Mouse (Mus musculus): ENCODE measurements around the gene Cyp26b1.
A peak's percentile ranks its signal among the peaks of the same experiment; 100 is the strongest.

The Cyp26b1 gene

DNA sequence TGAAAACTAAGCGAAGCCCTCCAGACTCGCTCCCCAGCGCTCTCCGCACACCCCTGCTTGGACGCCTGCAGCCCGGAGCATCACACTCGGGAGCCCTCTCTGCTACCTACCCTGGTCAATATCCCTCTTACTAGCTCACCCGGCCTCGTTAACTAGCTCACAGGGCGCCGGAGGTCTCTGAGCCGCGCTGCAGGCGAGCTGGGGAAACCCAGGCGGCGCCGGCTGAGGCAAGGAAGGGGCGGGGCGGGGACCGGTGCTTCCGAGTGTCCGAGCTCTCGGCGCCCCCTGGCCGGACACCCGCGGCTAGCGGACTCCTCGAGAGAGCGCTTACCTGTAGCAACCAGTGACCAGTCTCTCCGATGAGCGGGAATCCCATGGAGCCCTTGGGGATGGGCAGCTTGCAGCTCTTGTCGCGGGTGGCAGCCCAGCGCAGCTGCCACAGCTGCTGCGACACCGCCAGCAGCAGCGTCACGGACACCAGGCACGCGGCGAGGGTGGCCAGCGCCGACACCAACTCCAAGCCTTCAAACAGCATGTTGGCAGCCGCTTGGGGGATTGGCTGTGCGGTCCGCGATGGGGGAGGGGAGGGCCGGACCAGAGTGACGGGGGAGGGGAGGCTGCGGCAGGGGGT lies 6.1 kb downstream of the Cyp26b1 start:
- DNase-seq: no peak

DNA sequence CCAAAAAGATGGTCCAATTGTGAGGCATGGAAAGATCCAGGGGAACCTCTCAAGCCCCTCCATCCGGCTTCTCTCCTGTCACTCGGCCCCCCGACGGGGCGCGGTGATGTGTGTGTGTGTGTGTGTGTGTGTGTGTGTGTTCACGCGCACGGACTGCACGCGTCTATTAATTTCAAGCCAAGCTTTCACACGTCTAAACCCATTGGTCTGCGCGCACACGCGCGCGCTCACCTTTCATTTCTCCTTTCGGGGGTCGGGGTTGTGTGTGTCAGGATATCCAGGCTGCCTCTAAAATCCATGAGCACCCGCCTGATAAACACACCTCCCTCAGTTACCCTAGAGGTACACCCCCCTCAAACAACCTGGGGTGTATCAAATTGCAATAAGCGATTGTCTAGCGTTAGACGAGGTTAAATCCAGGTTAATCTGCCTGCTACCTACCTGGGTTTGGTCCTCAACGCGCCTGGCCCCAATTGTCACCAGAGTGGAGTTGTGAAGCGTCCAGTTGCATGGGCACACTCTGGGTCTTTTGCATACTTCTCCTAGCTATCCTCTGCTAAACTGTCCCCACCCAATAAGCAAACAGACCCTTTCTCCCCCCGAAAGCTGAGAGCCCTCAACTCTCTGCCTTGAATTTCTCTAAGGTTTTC lies 7.0 kb downstream of the Cyp26b1 start:
- DNase-seq: no peak

DNA sequence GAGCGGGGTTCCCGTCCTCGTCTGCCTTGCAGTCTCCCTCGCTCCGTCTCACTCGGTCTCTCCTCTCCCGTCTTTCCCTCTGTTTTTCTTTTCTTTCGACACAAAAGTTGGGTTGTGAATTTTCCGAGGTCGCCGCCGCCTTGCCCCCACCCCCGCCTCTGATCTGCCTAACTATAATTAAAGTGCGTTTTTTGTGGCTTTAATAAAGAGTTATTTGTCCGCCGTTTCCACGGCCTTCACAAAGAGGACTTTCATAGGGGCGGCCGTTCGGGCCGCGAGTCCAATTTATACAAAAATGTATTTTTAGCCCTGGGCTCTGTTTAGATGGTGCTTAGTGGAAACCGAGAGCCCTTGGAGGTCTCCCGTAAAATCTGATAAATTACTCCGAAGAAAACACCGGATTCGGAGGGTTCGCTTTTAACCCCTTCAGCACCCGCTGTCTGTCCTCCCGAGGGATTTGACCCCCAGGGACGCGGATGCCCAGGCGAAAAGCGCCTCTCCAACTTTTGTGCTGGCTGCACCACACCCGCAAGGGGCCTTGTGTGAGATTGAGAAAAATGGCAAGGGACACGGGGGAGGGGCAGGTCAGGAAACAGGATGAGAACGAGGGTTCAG lies 7.9 kb downstream of the Cyp26b1 start:
- no peak for DNase-seq

DNA sequence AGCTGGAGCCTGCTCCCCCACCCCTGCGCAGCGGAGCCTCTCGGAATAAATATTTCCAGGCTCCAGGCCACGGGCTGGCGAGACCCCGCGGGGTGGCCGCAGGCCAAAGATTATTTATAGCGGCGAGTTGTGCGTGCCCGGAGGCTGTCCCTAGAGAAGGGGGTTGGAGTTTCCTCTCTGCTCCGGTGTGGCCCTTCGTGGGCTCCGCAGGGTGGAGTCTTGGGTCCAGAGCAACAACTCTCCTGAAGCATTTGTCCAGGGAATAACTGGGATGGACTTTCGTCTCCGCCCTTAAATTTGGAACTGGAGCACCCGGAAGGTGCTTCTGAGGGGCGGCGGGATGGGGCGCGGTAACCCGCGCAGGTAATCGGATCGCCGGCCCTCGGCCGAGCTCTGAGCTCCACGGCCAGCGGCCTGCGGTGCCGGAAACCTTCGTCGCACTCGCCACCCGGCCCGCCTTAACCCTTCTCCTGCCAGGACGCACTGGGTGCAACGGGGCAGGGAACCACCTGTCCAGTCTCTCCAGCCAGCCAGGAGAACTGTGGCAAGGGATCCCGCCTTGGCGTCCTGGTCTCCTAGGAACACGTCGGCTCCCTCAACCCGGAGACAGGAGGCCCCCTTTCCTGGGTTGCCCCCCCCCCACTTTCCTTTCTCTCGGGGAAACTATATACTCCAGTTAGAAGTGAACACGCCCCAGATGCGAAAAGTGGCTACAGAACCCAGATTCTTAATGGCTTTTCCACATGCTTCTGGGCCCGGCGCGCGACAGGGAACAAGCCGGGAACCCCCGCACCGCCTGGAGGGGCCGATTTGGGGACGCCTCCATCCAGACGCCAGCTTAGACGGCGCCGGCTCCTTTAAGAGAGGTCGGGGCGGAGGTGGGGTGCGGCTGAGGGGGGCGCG lies 8.7 kb downstream of the Cyp26b1 start:
- no peak for DNase-seq

DNA sequence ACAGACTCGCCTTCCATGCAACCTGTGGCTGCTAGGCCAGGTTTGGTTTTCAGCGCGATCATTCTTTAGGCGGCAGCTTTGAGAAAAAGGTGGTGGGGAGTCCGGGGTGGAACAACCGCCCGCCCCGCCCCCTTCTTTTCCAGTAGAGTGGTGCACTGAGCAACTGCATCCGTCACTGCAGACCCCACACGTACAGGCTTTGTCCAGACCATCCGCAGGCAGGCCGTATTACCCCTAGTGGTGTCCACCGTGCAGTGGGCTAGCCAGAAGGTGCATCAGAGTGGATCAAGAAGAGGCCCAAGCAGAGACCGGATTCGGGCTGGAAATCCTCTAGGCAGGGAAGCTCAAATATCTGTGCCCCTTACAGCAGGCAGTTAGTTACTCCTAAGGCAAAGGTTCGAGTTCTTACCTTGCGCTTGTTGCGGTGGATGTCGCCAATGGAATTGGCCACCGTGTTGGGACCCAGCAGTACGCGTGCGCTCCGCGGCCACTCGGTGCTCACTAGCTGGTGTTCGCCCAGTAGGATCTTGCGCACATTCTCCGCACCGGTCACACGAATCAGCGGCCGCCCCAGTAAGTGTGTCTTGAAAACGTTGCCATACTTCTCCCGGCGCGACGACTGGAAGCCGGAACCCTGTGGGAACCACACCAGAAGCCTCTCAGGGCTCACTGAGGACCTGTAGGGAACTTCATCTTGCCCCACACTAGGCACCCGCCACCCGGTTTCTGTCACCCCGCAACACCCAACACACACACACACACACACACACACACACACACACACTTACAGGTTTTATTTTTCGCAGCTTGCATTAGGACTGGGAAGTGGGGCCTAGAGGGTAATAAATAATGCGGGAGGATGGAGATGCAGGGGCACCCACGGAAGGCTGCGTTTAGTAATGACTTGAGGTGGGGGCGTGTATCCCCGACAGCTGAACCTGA lies 9.6 kb downstream of the Cyp26b1 start:
- DNase-seq: no peak

DNA sequence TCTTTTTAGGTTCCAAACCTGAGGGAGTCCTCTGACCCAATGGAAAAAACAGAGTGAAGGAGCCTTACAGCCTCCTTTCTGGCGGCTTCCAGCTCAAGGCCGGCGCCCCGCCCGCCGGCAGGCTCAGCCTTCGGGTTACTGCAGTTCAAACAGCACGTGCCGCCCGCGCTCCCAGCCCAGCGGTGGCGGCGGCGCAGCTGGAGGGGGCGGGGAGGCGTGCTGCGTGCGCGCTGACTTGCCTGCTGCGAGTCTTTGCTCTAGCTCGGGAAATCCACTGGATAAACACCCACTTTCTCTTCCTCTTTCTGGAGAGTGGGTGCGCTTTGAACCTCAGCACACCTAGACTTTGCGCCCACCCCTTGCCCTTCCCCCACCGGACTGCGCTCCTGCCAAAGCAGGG lies 10.3 kb downstream of the Cyp26b1 start:
- DNase-seq: peak; percentile 27 to 29

DNA sequence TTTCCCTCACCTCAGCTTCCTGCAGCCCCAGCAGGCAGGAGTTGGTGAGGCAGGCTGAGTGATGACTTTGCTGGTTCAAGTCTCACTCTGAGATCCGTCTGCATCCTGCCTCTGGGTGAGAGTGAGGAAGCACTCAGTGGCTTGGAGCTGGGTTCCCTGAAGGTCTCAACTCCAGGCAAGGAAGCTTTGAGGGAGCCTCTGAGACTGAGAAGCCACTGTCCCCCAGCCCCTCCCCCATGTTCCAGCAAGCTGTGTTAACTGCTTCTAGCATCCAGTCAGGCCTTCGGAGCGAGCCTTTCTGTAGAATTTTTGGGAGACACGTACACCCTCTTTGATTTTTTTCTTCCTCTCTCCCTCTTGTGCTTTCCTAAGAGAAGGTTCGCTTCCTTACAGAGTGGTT lies 10.9 kb downstream of the Cyp26b1 start:
- DNase-seq: no peak

DNA sequence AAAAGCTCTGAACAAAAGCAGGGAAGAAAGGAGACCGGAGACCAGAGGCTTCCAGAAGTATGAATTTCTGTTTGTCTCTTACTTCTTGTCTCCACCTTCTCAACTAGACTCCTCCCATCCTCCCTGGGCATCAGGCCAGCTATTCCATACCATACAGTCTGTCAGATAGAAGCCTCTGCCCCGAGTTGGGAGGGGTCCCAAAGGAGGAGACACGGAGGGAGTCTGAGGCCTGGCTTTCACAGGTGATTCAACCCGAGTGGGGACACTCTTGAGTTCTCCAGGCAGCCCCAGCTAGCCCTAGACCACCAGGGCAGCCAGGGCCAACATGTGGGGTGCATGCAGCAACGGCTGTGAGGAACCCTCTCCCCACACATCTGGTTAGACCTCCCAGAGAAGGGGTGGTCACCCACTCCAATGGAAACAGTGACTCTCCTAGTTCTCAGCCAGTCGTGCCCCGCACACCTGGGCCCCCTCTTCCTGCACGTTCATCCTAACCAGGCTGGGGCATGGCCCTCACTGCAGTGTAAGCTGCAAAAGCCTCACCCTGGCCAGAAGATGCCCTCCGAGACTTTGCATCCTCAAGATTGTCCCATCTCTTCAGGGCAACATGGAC lies 11.8 kb downstream of the Cyp26b1 start:
- DNase-seq: no peak

DNA sequence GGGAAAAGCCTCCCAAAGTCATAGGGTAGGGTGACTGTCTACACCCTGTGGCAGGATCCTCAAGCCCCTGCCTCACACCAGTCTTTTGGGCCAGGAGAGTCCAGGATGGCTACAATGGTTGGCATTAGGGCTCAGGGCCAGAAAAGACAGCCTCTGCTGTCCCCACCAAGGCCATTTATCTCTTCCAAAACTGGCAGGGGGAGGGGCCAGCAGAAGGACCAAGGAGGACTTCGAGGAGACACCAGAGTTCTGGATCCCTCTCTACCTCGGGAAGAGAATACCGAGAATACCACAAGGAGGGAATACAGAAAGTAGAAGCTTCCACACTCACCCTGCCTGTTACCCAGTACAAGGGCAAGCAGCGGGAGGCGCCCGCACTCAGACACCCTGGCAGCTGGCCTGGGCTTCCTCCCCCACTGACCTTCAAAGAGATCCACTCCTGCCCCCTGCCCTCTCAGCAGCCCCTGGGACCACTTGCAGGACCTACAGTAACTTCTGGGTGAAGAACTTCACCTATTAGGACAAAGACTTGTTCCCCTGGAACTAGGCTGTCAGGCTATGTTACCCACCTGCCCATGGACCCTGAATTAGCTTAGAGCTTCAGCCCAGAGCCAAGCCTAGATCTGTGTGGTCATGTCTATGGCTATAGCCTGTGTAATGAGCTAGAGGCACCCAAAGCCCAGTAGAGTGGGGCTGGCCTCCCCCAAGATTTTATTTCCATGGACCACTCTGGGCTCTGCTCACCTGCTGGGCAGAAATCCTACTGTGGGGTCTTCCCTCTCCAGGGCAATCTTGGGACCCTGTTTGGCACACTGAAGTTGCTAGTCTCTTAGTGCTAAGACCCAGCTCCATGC lies 12.5 kb downstream of the Cyp26b1 start:
- DNase-seq: no peak

DNA sequence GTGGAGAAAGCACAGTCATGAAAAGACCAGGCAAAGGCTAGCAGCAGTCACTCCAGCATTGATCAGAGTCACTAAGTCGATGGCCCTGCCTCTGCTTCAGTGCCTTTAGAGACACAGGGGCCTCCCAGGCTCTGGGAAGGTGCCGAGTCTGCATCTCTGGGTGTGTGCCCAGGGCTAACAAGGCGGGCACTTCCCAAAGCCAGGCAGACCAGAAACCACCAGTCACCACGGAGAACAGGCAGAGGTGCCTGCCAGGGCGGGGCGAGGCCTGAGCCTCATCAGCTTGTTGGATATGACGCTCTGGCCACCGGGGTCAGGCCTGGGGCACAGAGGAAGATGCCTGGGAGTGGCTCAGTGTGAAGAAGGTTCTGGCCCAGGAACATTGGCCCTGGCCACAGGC lies 14.2 kb downstream of the Cyp26b1 start:
- no peak for DNase-seq

DNA sequence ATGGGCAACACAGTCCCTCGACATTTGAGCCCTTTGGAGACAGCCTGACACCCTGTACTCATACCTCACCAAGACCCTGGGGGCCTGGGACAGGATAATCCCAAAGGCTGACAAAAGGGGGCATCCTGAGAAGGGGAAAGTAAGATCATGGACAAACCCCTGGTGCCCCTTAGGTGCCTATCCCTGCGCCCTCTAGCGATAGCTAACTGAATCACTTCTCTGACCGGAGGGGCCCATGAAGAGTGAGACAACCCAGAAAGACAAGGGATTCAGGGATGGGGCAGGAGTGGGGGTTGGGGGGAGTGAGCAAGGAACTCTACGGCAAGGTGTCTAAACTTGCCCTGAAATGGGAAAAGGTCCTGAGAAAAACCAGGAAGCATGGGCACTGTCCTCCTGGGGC lies 14.8 kb downstream of the Cyp26b1 start:
- DNase-seq: peak in 1 of 2 experiments; percentile 30

DNA sequence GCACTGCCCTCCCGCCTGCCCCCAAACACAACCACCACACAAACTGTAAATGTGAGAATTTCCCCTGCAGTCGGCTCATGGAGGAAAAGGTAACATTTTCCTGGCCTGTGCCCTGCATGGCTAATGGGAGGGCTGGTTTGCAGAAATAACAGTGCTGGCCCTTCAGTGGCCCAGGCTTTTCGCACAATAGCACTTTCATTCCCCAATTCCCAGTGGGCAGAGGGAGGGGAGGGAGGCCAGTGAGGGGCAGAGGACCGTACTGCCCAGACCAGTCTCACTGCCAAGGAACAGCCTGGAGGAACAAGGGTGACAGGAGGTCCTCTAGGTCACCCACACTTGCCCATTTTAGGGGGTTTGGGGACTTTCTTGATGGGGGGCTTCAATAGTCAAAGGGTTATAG lies 15.8 kb downstream of the Cyp26b1 start:
- no peak for DNase-seq

DNA sequence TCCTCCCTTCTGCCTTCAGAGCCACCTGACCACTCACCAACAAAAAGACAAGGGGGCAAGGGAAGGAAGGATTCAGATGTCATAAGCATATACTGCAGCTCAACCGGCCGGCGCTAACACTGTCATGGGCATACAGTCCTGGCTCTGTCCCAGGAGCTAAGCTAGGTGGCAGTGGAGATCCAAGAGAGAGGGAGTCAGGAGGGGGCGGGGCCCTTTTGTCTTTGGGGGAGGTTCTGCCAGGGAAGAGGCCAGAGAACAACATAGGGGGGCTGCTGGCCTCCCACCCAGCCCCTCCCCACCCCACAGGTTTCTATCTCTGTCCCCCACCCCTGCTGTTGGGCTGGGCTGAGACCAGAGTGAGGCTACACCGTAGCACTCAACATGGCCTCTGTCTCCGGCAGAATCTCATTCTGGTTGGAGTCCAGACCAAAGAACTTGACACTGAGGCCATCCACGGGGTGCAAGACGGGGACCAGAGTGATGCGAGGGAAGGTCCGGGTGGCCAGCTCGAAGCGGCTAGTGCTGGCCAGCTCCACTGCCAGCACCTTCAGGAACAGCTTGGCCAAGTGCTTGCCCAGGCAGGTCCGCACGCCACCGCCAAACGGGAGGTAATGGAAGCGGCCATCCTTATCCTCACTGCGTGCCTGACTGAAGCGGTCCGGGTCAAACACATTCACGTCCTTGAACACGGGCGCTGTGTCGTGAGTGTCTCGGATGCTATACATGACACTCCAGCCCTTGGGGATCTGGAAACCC lies 19.6 kb downstream of the Cyp26b1 start:
- no peak for DNase-seq

DNA sequence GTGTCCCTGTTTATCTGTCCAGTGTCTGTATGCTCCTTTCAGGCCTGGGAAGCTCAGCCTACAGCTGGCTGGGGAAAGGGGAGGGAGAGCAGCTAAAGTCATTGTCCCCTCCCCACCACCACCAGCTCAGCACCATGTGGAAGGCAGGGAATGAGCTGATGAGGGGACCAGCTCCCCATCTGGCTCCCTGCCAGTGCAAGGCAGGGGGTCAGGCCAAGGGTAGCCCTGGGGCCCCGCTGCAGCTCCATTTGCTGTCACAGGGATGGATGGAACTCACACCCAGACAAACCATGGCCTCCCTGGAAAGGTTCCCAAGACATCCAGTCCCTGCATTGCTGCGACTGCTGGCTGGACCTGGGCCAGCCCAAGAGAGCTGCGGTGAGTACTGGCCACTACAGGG lies 23.7 kb downstream of the Cyp26b1 start:
- DNase-seq: no peak

DNA sequence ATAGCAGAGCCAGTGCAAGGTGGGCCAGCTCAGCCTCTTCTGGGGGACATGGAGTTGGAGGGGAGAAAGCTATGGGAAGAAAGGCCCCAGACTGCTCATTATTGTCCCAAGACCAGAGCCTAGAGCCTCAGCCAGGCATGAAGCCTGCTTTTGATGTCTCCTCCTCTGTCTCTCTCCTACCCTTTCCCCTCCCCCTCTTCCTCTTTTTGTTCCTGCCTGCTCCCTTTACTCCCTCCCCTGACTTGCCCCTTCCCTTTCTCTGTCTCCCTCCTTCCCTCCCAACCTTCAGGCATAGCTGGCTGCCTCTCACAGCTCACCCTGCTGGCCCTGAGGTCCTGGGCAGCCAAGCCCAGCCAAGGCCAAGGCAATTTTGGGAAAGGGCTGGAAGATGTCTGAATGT lies 24.1 kb downstream of the Cyp26b1 start:
- DNase-seq: no peak

DNA sequence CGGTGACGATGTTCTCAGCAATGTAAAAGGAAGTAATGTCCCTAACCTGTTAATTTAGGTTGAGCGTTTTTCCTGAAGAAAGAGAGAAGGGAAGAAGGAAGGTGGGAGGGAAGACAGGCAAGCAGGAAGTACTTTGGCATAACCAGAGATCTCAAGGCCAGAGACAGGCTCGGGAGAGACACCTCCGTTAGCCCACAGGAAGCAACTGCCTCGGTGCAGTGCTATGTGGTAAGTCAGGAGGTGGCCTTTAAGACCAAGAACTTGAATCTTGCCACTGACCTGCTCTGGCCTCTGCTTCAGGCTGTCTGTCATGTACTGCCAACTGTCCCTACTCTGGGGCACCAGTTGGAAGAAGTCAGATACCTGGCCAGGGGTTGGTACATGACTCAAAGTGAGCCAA lies 24.8 kb downstream of the Cyp26b1 start:
- no peak for DNase-seq

DNA sequence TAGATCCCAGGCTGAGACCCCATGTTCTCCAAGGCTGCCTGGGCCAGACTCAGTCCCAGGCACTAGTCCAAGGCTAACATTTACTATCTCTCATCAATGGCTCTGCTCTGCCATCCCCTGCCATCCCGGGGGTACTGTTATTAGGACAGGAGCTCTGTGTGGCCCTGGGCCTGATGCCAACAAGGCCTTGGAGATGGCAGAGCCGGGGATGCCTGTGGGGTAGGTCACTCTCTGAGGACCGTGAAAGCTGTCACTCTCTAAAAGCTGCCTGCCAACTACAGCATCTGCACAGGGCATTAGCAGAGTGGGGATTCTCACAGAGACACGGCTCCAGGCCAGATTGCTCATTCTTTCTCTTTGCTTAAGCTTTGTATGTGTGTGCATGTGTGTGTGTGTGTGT lies 26.0 kb downstream of the Cyp26b1 start:
- DNase-seq: no peak

DNA sequence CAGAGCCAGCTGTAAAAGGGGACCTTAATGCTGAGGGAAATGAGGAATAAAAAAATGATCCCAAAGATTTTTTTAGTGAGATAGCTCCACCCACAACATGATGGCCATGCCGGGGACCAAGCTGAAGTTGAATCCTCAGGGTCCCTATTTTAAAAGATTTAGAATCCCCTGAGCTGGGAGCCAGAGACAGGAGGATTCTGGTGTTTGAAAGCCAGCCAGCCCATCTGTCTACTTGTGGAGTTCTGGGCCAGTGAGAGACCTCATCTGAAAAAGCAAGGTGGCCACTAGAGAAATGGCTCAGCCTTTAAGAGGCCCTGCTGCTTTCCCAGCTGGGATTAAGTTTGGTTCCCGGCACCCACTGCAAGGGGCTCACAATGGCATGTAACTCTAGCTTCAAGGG lies 26.9 kb downstream of the Cyp26b1 start:
- DNase-seq: no peak

DNA sequence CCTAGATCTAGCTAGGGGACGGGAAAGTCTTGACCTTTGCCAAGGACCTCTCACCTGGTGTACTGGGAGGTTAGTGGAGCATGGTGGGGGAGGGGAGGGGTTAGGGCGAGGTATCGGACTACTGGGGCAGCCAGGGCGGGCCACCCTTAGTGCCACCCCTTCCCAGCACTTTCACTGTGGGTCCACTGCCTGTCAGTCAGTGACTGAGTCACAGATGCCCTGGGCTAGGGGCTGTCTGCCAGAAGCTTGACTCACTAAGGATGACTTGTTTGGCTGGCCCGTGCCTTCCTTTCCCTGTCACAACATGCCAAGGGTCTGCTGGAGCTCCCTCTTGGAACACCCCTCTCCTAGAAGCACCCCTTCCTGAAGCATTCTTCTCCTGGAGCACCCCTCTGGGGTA lies 28.5 kb downstream of the Cyp26b1 start:
- DNase-seq: no peak

DNA sequence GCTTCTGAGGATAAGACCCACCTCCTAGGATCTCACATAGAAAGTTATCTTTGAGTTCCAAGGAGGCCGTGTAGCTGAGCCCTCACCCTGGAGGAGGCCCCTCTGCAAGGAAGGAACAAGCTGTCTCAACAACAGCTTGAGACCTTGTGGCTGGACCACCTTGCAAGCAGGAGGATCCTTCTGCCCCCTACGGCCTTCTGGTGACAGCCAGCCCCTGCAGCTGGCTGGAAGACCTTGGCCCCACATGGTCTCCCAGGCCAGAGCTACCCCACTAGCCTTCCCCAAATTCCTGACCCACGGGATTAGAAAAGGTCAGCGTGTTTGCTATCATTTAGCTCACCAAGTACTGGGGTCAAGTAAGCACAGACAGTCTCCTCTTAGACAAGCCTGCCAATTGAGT lies 30.8 kb downstream of the Cyp26b1 start:
- no peak for DNase-seq
